In the genomic region with DNA sequence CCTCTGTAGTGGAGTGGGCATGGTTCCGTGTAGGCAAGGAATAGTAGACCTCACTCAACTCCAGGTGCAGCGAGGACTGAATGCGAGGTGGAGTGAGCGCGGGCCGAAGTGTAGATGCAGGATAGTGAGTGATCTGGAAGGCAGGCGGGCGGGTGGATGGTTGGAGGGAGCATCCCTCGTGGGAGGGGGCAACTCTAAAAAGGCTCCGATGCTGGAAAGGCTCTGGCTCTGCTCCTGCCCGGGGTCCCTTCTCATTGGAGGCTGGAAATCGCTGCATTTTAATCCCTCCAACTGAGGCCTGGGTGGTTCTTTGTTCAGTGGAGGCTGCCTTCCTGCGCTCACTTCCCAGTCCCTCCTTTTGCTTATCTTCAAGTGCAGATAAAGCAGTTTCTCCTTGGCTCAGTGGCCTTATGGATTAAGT, we compare ENCODE assay signal across 8 mouse cellular contexts. TPM values are rescaled to one million over a fixed set of nuclear protein-coding genes. Genes with fewer than 3 reads are reported as not detected.
DNase-seq lines count a peak whose midpoint lies in the region; ATAC-seq lines count a peak whose summit lies in the region.

No protein-coding gene starts in this region.

- no peak for DNase-seq in heart, adult 18-20 months
- peak; percentile 86 for DNase-seq in R1 (ENCODE audit: low read depth, low spot score)
- no peak for DNase-seq in hindbrain, embryonic 10.5 days (ENCODE audit: low spot score)
- no peak for DNase-seq in midbrain, embryonic 11.5 days (ENCODE audit: low spot score, missing footprints)
- no peak for DNase-seq in left cerebral cortex, postnatal 10 days (ENCODE audit: extremely low spot score in 1 of 2, low spot score in 2 of 2)
- no peak for DNase-seq in left cerebral cortex, postnatal 25 days (ENCODE audit: low spot score in 2 of 2)

- no peaks in the 10 kb centered on the region for H3K9me3 ChIP-seq in heart, embryonic 16.5 days (replicated peaks; ENCODE audit: control insufficient read depth, low read length)
- no peaks in the 10 kb centered on the region for H3K9me3 ChIP-seq in hindbrain, embryonic 10.5 days
- H3K9me3 ChIP-seq in midbrain, embryonic 11.5 days (ENCODE audit: control insufficient read depth, low read length), result no peaks in the 10 kb centered on the region

- H3K27me3 ChIP-seq in heart, embryonic 16.5 days (ENCODE audit: control insufficient read depth, insufficient read depth, low read length), result no peaks in the 10 kb centered on the region
- peaks cover 10% of the 10 kb centered on the region; the same call in 1 of the 2 replicates for H3K27me3 ChIP-seq in hindbrain, embryonic 10.5 days (ENCODE audit: insufficient read depth, poor library complexity, severe bottlenecking)
- no peaks in the 10 kb centered on the region for H3K27me3 ChIP-seq in midbrain, embryonic 11.5 days (ENCODE audit: control insufficient read depth, insufficient read depth, low read length)

- peaks cover 23% of the 10 kb centered on the region for H3K4me1 ChIP-seq in heart, embryonic 16.5 days (ENCODE audit: control insufficient read depth, insufficient read depth, low read length)
- H3K4me1 ChIP-seq in hindbrain, embryonic 10.5 days (replicated peaks), result peaks cover 58% of the 10 kb centered on the region
- H3K4me1 ChIP-seq in midbrain, embryonic 11.5 days (ENCODE audit: control insufficient read depth, insufficient read depth, low read length), result peaks cover 30% of the 10 kb centered on the region

- ATAC-seq in heart, embryonic 16.5 days (replicated peaks; ENCODE audit: extremely low read depth, insufficient read depth, low FRiP score), result no peak; the same call in 1 of the 2 replicates
- ATAC-seq in midbrain, embryonic 11.5 days (ENCODE audit: low FRiP score), result peak; percentile 15
- ATAC-seq in CD4-positive, CD25-positive, alpha-beta regulatory T cell, adult 4 months, result no peak

- H3K36me3 ChIP-seq in heart, embryonic 16.5 days (ENCODE audit: control insufficient read depth, insufficient read depth), result no peaks in the 10 kb centered on the region
- peaks cover 10% of the 10 kb centered on the region for H3K36me3 ChIP-seq in hindbrain, embryonic 10.5 days
- H3K36me3 ChIP-seq in midbrain, embryonic 11.5 days (ENCODE audit: control insufficient read depth, insufficient read depth, low read length), result no peaks in the 10 kb centered on the region

- WGBS in heart, embryonic 16.5 days, result 2% methylated on average over 13 of the region's 13 CpGs
- under 1% methylated on average over 13 of the region's 13 CpGs for WGBS in hindbrain, embryonic 10.5 days
- whole genome bisulfite sequencing in midbrain, embryonic 11.5 days, result under 1% methylated on average over 13 of the region's 13 CpGs

- peak overlapping the region; percentile 74 for H3K9ac ChIP-seq in heart, embryonic 16.5 days (ENCODE audit: low read length)
- H3K9ac ChIP-seq in midbrain, embryonic 11.5 days (ENCODE audit: low read length), result peak overlapping the region; percentile 98

- H3K27ac ChIP-seq in heart, embryonic 16.5 days (ENCODE audit: low read length), result peak overlapping the region; percentile 98
- H3K27ac ChIP-seq in hindbrain, embryonic 10.5 days, result peak overlapping the region; percentile 98
- H3K27ac ChIP-seq in midbrain, embryonic 11.5 days (ENCODE audit: low read depth, low read length), result peak overlapping the region; percentile 99

- intact Hi-C loops in left cerebral cortex, postnatal 10 days (cut with DNase I), result loop anchor here (10.0 kb wide), 1 partner anchor 146 kb away; the partner anchor contains the start of gene Defb29
- intact Hi-C loops in left cerebral cortex, postnatal 25 days (cut with DNase I), result no loop called here

- peak overlapping the region; percentile 91 for H3K4me3 ChIP-seq in heart, embryonic 16.5 days (ENCODE audit: low read length)
- peak overlapping the region; percentile 94 for H3K4me3 ChIP-seq in hindbrain, embryonic 10.5 days
- H3K4me3 ChIP-seq in midbrain, embryonic 11.5 days (ENCODE audit: low read depth, low read length), result peak overlapping the region; percentile 90

- peak overlapping the region; percentile 94 for H3K4me2 ChIP-seq in heart, embryonic 16.5 days (ENCODE audit: low read depth, low read length)
- peak overlapping the region; percentile 92 for H3K4me2 ChIP-seq in midbrain, embryonic 11.5 days

RNA-seq across cellular contexts. Expression of gene Sox12, which starts 1.3 kb away (rescaled TPM):
- 5.4 and 7.3 TPM in 2 replicates for polyA plus RNA-seq in heart, embryonic 16.5 days (2015; fragmentation: Nextera tagmentation; extraction: Ambion mirVana)
- 1 to 10 TPM; 5.7 to 5.8 TPM for total RNA-seq in heart, adult 18-20 months (2021)
- polyA plus RNA-seq in hindbrain, embryonic 10.5 days (2016; fragmentation: Nextera tagmentation; extraction: Ambion mirVana), result 9.5 and 11.1 TPM in 2 replicates
- polyA plus RNA-seq in midbrain, embryonic 11.5 days (2014; fragmentation: Nextera tagmentation; extraction: Ambion mirVana), result 16.9 and 17.8 TPM in 2 replicates
- total RNA-seq in left cerebral cortex, postnatal 10 days (2021), result 10 to 100 TPM; 35.3 to 38.0 TPM
- under 1 TPM; 0.32 to 0.73 TPM for polyA plus RNA-seq in CD4-positive, CD25-positive, alpha-beta regulatory T cell, adult 4 months (2017; shearing (Covaris generic))
- total RNA-seq in left cerebral cortex, postnatal 25 days (2021), result 10 to 100 TPM; 14.0 to 15.6 TPM

RNA-seq across cellular contexts. Expression of gene Zcchc3, which starts 15.7 kb away (rescaled TPM):
- 24.3 and 26.0 TPM in 2 replicates for polyA plus RNA-seq in heart, embryonic 16.5 days (2015; fragmentation: Nextera tagmentation; extraction: Ambion mirVana)
- 1 to 10 TPM; 5.0 to 5.8 TPM for total RNA-seq in heart, adult 18-20 months (2021)
- 45.9 and 47.9 TPM in 2 replicates for polyA plus RNA-seq in hindbrain, embryonic 10.5 days (2016; fragmentation: Nextera tagmentation; extraction: Ambion mirVana)
- 52.0 and 55.0 TPM in 2 replicates for polyA plus RNA-seq in midbrain, embryonic 11.5 days (2014; fragmentation: Nextera tagmentation; extraction: Ambion mirVana)
- 10 to 100 TPM; 10.6 to 10.9 TPM for total RNA-seq in left cerebral cortex, postnatal 10 days (2021)
- polyA plus RNA-seq in CD4-positive, CD25-positive, alpha-beta regulatory T cell, adult 4 months (2017; shearing (Covaris generic)), result under 1 TPM; 0.57 to 0.75 TPM
- total RNA-seq in left cerebral cortex, postnatal 25 days (2021), result 1 to 10 TPM; 9.5 to 9.9 TPM

RNA-seq across cellular contexts. Expression of gene 6820408C15Rik, which starts 16.3 kb away (rescaled TPM):
- polyA plus RNA-seq in heart, embryonic 16.5 days (2015; fragmentation: Nextera tagmentation; extraction: Ambion mirVana), result 3.5 TPM in 2 replicates
- total RNA-seq in heart, adult 18-20 months (2021), result 1 to 10 TPM; 1.6 to 2.4 TPM
- 1.3 and 3.3 TPM in 2 replicates for polyA plus RNA-seq in hindbrain, embryonic 10.5 days (2016; fragmentation: Nextera tagmentation; extraction: Ambion mirVana)
- 0.40 and 0.93 TPM in 2 replicates for polyA plus RNA-seq in midbrain, embryonic 11.5 days (2014; fragmentation: Nextera tagmentation; extraction: Ambion mirVana)
- 1 to 10 TPM; 3.4 to 3.7 TPM for total RNA-seq in left cerebral cortex, postnatal 10 days (2021)
- not detected for polyA plus RNA-seq in CD4-positive, CD25-positive, alpha-beta regulatory T cell, adult 4 months (2017; shearing (Covaris generic))
- total RNA-seq in left cerebral cortex, postnatal 25 days (2021), result 1 to 10 TPM; 2.1 to 2.2 TPM

RNA-seq across cellular contexts. Expression of gene Nrsn2, which starts 22.7 kb away (rescaled TPM):
- 1.2 and 1.3 TPM in 2 replicates for polyA plus RNA-seq in heart, embryonic 16.5 days (2015; fragmentation: Nextera tagmentation; extraction: Ambion mirVana)
- not detected for total RNA-seq in heart, adult 18-20 months (2021)
- polyA plus RNA-seq in hindbrain, embryonic 10.5 days (2016; fragmentation: Nextera tagmentation; extraction: Ambion mirVana), result 1.4 and 5.1 TPM in 2 replicates
- 5.3 and 6.2 TPM in 2 replicates for polyA plus RNA-seq in midbrain, embryonic 11.5 days (2014; fragmentation: Nextera tagmentation; extraction: Ambion mirVana)
- 10 to 100 TPM; 37.5 to 53.4 TPM for total RNA-seq in left cerebral cortex, postnatal 10 days (2021)
- polyA plus RNA-seq in CD4-positive, CD25-positive, alpha-beta regulatory T cell, adult 4 months (2017; shearing (Covaris generic)), result not detected
- total RNA-seq in left cerebral cortex, postnatal 25 days (2021), result 10 to 100 TPM; 73.5 to 90.0 TPM

RNA-seq across cellular contexts. Expression of gene Trib3, which starts 55.3 kb away (rescaled TPM):
- 3.3 and 3.8 TPM in 2 replicates for polyA plus RNA-seq in heart, embryonic 16.5 days (2015; fragmentation: Nextera tagmentation; extraction: Ambion mirVana)
- total RNA-seq in heart, adult 18-20 months (2021), result 1 to 10 TPM; 2.8 to 3.8 TPM
- polyA plus RNA-seq in hindbrain, embryonic 10.5 days (2016; fragmentation: Nextera tagmentation; extraction: Ambion mirVana), result 1.3 and 3.0 TPM in 2 replicates
- 1.1 and 1.2 TPM in 2 replicates for polyA plus RNA-seq in midbrain, embryonic 11.5 days (2014; fragmentation: Nextera tagmentation; extraction: Ambion mirVana)
- 1 to 10 TPM in 1 of 2 experiments, under 1 TPM in 1; 0.49 to 1.0 TPM for total RNA-seq in left cerebral cortex, postnatal 10 days (2021)
- polyA plus RNA-seq in CD4-positive, CD25-positive, alpha-beta regulatory T cell, adult 4 months (2017; shearing (Covaris generic)), result 1 to 10 TPM; 2.4 to 5.1 TPM
- under 1 TPM; 0.66 to 0.76 TPM for total RNA-seq in left cerebral cortex, postnatal 25 days (2021)

Comparison
In these comparisons a context has a peak if more than half of its experiments do, and no peak if none do; other contexts are left out.
1. RNA of gene Zcchc3, which starts 15.7 kb away (polyA plus RNA-seq): 52.0 to 55.0 TPM in midbrain, embryonic 11.5 days, 45.9 to 47.9 TPM in hindbrain, embryonic 10.5 days and 24.3 to 26.0 TPM in heart, embryonic 16.5 days; 0.57 to 0.75 TPM in CD4-positive, CD25-positive, alpha-beta regulatory T cell, adult 4 months; every median in the first group is over 10 times any median in the second.
2. Peak in every context shown above with its lines, with median percentiles within 50 percentile points of each other: H3K27ac ChIP-seq and H3K4me3 ChIP-seq.